Mouse (Mus musculus): ENCODE results near the gene Mier2. TPM values are rescaled to one million over a fixed set of nuclear protein-coding genes. Genes with fewer than 3 reads are reported as not detected.
A peak's percentile ranks its signal among the peaks of the same experiment; 100 is the strongest.

Gene Mier2
- total RNA-seq, 2 experiments from 2014 or later, result 14.0 to 15.2 TPM

GRCm38 (mm10) chr10:79542171-79542570 is 12.8 kb downstream of the Mier2 start:
- intact Hi-C loops (cut with DNase I), result no loop called here
- no peak for DNase-seq

DNA sequence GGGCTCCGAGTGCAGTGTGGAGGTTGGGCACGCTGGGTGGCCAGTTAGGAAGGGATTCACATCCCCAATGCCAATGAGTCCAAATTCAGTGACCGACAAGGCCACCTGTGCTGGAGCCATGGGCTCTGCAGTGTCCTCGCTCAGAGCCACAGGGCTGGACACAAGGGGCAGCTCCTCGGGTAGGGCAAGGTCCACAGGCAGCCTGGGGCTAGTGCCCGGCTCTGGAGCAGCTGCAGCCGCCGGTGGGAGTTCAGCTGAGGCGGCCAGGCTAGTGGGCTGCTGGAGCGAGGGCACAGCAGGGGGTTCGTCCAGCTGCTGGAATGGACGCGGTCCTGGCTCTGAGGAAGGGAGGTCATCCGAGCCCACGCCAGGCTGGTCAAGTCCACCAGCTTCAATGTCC is 13.5 kb downstream of the Mier2 start:
- DNase-seq, result no peak
- intact Hi-C loops (cut with DNase I), result no loop called here

- intact Hi-C loops (cut with DNase I), result no loop called here
- no peak for DNase-seq
These were observed 14.3 kb downstream of the Mier2 start for GRCm38 (mm10) chr10:79540746-79541145.

DNA sequence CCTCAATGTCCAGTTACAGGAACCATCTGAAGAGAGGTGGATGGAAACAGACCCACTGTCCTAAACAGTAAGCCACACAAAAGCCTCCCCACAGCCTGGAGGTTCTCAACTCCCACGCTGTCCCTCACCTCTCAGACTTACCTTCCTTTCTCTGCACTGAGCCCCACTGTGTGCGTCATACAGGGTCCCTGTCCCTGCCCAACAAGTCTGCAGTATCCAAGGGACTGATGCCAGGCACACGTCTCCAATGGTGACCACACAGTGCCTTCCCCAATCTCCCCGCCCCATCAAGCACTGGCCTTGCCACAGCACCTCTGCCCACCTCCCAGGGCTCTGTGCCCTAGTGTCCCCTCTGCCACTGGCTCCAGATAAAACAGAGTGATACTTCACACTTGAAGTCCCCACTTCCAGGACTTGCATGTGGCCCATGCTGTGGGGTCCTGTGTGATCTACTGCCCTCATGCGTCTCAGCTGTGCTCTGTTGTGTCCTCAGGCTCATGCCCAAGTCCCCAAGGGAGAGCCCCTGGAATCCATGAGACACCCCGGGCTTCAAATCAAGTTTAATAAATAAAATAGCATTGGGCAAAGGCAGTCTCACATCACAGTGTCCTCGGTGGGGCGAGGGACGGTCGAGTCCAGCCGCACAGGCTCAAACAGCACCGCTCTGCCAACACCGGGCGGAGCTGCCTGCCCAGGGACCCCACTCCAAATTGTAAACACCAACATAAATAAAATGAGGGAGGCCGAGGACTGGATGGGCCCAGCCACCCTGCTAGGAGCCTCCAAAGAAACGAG is 15.1 kb downstream of the Mier2 start:
- no peak for DNase-seq
- intact Hi-C loops (cut with DNase I), result no loop called here

DNA sequence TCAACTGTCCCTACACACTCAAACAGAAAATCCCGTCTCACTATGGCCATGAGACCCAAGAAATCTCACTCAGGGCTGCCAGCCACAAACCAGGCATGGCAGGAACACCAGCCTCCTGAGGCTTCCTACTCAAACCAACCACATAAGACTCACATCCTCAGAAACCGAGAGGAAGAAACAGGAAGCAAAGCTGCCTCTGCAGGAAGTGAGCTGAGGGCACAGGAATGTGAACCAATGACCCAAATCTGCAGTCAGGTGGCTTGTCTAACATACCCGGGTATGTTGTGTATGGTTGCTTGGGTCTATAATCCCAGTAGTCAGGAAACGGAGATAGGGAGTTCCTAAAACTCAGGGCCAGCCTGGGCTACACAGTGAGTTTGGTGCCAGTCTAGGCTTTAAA is 16.1 kb downstream of the Mier2 start:
- intact Hi-C loops (cut with DNase I), result no loop called here
- DNase-seq, result no peak

DNA sequence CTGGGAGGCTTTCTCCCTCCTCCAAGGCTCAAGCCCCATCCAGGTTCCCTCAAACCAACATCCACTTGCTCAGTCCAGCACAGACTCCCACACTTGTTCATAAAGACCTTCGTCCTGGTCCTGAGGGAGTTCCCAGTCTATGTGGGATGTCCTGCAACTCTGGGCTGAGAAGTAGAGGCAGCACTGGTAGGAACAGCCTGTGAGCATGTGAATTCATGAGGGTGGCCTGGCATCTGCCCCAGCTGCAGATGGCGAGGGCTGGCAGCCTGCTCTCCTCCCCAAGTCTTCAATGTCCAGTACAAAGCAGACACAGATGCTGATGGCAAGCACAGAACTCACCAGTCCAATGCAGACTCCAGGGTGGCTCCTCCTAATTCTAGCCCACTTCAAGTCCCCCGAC is 16.7 kb downstream of the Mier2 start:
- intact Hi-C loops (cut with DNase I), result no loop called here

DNA sequence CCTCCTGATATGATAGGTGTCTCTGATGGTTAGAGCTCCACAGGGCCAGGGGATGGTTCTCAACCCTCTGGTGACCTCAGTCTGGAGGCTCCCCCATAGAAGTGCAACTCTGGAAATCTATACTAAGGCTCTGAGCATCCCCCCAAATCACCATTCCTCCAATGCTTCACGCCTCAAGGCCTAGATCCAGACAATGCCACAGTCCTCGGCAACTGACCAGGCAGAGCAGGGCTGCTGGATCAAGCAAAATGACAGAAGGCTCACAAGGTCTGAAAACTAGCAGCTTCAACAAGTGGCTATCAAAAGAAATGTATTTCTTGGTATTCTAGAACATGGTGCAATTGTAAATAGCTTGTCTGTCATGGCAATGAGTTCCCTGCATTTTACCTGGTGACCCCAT is 17.2 kb downstream of the Mier2 start:
- DNase-seq, result no peak
- intact Hi-C loops (cut with DNase I), result no loop called here

More for the DNA sequence above, 16.7 kb downstream of the Mier2 start:
- DNase-seq, result no peak

- DNase-seq, result no peak
- intact Hi-C loops (cut with DNase I), result no loop called here
These were observed 17.7 kb downstream of the Mier2 start for GRCm38 (mm10) chr10:79537271-79537670.

GRCm38 (mm10) chr10:79536461-79537080 is 18.4 kb downstream of the Mier2 start:
- no peak for DNase-seq
- intact Hi-C loops (cut with DNase I), result no loop called here

DNA sequence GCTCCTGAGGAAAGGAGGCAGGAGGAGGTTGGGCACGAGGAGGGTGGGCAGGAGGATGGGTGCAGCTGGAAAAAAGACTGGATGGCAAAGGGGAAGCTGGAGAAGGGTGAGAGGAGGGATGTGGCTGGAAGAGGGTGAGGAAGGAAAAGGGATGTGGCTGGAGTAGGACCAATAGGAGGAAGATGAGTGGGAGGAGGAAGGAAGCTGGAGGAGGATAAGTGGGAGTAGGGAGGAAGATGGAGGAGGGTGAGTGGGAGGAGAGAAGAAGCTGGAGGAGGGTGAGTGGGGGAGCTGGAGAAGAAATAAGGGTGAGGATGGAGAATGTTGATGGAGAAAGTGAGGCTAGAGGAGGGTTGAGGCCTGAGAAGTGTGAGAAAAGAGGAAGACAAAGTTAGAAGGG is 19.6 kb downstream of the Mier2 start:
- no peak for DNase-seq
- intact Hi-C loops (cut with DNase I), result no loop called here

- intact Hi-C loops (cut with DNase I), result no loop called here
- DNase-seq, result no peak
These were observed 20.6 kb downstream of the Mier2 start for GRCm38 (mm10) chr10:79534426-79534825.

DNA sequence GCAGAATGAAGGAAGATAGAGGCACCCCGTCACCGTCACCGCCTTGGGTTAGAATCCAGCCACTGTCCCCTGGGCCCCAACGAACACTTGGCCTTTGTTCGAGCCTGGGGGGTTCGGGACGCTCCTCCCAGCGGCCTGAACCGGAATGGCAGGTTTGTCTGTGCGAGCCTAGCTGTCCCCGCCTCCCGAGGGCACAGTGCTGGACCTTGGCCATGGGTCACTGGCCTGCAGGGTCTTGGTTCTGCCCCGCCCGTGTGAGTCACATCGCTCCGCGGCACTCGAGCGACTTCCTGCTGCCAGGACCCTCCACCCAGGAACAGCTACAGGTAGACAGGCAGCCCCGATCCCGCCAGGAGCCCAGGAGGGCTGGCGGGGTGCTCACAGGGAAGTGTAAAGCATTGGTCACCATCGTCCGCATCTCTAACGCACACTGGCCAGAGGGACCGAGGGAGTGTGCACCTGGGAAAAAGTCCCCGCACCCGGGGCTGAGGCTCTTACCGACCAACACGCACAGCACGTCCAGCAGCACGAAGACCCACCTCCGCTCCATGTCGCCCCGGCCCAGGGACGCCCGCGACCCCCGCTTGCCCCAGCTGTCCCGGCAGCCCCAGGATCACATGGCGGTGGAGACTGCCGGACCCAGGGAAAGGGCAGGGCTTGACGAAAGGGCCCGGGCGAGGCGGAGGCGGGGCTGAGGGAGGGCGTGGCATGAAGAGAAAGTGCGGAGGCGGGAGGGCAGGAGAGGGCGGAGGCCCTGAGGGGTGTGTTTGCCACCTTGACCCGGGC is 21.7 kb downstream of the Mier2 start, which contains the start of gene Plpp2:
Gene Plpp2 (minus strand): TSS at position 671 of the 786 bp plus-strand sequence.
- DNase-seq, result peak in 1 of 2 experiments; percentile 45
- intact Hi-C loops (cut with DNase I), result no loop called here

DNA sequence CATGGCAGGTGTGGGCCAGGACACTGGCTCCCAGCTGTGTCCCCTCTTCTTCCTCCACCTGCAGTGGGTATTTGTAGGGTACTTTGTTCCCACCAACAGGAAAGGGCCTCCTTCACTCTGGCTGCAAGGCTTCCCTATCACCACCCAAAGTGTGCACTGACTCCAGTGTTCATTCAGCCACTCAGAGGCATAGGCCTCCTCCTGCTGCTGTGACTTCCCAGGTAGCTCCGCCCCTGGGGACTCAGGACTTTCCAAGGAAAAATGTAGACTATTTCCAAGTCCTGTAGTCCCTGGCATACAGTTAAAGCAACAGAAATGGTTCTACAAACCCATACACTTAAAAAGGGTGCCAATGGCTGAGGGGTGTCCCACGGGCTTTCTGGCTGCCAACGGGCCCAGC is 22.3 kb downstream of the Mier2 start:
- intact Hi-C loops (cut with DNase I), result no loop called here
- DNase-seq, result no peak

DNA sequence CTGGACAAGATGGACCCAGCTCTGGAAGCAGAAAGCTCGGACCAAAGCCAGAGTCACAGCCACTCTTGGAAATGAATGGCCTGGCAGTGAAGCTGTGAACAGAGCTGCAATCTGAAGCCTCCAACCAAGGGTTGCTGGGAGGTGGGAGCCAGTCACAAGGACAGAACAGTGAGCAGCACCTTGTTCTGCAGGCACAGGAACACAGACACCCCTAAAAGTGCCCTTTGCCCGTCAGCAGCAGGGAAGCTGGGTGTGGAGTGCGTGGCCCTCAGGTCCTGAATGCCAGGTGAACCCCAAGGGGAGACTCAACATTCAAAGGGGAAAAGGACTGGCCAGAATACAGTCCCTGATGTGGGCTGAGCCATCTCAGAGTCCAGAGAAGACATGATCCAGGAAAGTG is 23.4 kb downstream of the Mier2 start:
- DNase-seq, result no peak
- intact Hi-C loops (cut with DNase I), result no loop called here

DNA sequence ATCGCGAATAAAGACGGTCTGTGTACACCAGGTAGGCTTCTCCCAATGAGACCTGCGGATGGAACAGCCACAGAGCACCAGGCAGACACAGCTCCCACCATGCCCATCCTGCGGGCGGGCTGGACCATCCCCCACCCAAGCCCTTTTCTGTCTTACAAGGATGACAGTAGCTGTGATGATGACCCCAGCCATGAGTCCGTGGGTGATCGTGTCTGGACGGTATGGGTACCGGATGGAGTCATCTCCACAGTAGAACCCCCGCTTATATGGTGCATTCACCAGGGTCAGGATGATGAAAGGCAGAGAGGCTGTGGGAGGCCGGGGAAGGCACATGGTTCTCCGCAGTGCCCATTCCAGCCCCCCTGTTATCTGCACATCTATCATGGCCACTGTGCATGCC is 24.3 kb downstream of the Mier2 start:
- no peak for DNase-seq
- intact Hi-C loops (cut with DNase I), result no loop called here

DNA sequence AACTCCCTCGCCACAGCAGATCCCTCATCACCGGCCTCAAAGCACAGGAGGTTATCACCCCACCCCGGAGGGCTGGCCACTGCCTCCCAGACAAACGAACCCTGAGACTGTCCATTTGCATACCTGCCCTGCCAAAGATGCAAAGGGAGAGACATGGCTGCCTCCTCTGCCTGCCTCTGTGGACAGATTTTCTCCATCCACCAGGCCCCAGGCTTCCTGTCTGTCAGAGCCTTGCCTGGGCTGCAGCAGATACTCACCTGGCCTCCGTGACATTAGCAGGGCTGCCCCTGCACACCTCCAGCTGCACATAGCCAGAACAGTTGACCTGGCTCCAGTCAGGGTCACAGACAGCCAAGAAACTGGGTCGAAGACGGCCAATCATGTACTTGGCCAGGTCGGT is 24.8 kb downstream of the Mier2 start:
- no peak for DNase-seq
- intact Hi-C loops (cut with DNase I), result no loop called here

DNA sequence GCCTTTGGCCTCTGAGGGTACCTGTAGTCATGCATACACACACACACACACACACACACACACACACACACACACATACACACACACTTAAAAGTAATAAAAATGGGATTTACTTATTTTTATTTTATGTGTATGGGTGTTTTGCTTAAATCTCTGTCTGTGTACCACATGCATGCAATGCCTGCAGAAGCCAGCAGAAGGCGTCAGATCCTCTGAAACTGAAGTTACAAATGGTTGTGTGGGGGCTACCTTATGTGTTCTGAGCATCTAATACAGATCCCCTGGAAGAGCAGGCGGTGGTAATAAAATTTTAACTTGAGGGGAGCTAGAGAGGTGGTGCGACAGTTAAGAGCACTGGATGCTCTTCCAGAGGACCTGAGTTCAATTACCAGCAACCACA is 26.9 kb downstream of the Mier2 start:
- DNase-seq, result no peak
- intact Hi-C loops (cut with DNase I), result no loop called here

DNA sequence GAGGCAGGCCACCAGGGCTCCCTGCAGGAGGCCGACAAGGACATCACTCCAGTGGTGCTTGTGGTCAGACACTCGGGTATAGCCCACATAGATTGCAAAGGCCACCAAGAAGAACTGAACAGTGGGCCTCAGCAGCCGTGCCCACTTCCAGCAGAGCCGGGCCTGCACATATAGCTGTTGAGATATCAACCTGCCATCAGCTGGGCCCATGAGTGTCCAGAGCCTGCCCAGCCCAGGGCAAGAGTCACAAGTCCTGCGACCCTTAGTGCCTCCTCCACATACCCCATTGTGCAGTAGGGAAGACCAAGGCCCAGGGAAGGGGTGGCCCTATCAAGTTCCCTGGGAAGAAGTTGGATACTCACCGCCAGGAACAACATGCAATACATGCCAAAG is 27.6 kb downstream of the Mier2 start:
- no peak for DNase-seq
- intact Hi-C loops (cut with DNase I), result no loop called here

- DNase-seq, result no peak
- intact Hi-C loops (cut with DNase I), result no loop called here
These were observed 28.1 kb downstream of the Mier2 start for GRCm38 (mm10) chr10:79526661-79527452.

- intact Hi-C loops (cut with DNase I), result no loop called here
- no peak for DNase-seq
These were observed 29.3 kb downstream of the Mier2 start for GRCm38 (mm10) chr10:79525456-79526325.

Measured in gastrocnemius, postnatal 36 days (tissue).